Mouse (Mus musculus) hindbrain, embryonic 15.5 days (tissue): ENCODE measurements around the gene Rab22a. TPM values are rescaled to one million over a fixed set of nuclear protein-coding genes. Genes with fewer than 3 reads are reported as not detected.
"Not testable (repeated sequence)": the region's sequence is repeated elsewhere in the genome, so short reads cannot be mapped to it uniquely, and the experiment has no call there.

Experiments
- ATAC-seq: fragments of 200-750 bp; cut with Nextera tagmentation; 2 replicates; pipeline ENCODE4 v1.8.0; 2017; ENCODE audit warnings: low read depth, moderate number of reproducible peaks, moderate TSS enrichment; ENCODE audit not compliant: low FRiP score
- H3K27ac ChIP-seq: fragments of 300-500 bp; sonication (generic); replicated peaks from 2 replicates; pipeline ENCODE4 v1.5.1; 2015; ENCODE audit warnings: mild to moderate bottlenecking, inconsistent platforms
- H3K27me3 ChIP-seq: fragments of 300-500 bp; sonication (generic); 2 replicates; pipeline ENCODE4 v1.6.1; 2015; ENCODE audit warnings: control low read depth, inconsistent platforms
- H3K36me3 ChIP-seq: fragments of 300-500 bp; sonication (generic); 2 replicates; pipeline ENCODE4 v1.6.1; 2015; ENCODE audit warnings: control low read depth, inconsistent platforms
- H3K4me1 ChIP-seq: fragments of 300-500 bp; sonication (generic); replicated peaks from 2 replicates; pipeline ENCODE4 v1.6.1; 2015; ENCODE audit warnings: control low read depth, inconsistent platforms
- H3K4me2 ChIP-seq: fragments of 300-500 bp; sonication (generic); 2 replicates; pipeline ENCODE4 v1.6.1; 2015; ENCODE audit warnings: moderate library complexity, mild to moderate bottlenecking, inconsistent platforms
- H3K4me3 ChIP-seq: fragments of 300-500 bp; sonication (generic); 2 replicates; pipeline ENCODE4 v1.5.1; 2015; ENCODE audit warnings: mild to moderate bottlenecking, inconsistent platforms
- H3K9ac ChIP-seq: fragments of 300-500 bp; sonication (generic); 2 replicates; pipeline ENCODE4 v1.6.1; 2015; ENCODE audit warnings: inconsistent platforms
- H3K9me3 ChIP-seq: fragments of 300-500 bp; sonication (generic); 2 replicates; pipeline ENCODE4 v1.6.1; 2016; ENCODE audit warnings: control low read depth, inconsistent platforms
- WGBS: fragments of 180-500 bp; shearing (Covaris S2); methylation state at CpG from one replicate; pipeline ENCODE4 v1.1.7; 2015; 5-methylcytosine and 5-hydroxymethylcytosine counted together
- polyA plus RNA-seq: library from polyadenylated mRNA; unstranded; fragments of >200 nt; fragmentation: Nextera tagmentation; extraction: Ambion mirVana; gene quantifications from 2 replicates; pipeline ENCODE4 v1.2.1, GENCODE M21; 2015

Rab22a gene
- polyA plus RNA-seq, 1 experiment from 2014 or later = 31.0 TPM

GRCm38 (mm10) chr2:173705827-173706551 lies 46.4 kb downstream of the Rab22a start:
- Histone ChIP-seq H3K36me3 (0 out of 2 replicates have a peak, but pooled peaks cover 4% of the 10 kb centered on the region), H3K4me2 (no peak overlapping the region), H3K9me3 (no peaks in the 10 kb centered on the region), H3K4me3 (no peak overlapping the region), H3K27ac (no peak overlapping the region), H3K9ac (no peak overlapping the region), H3K4me1 (peaks cover 43% of the 10 kb centered on the region), H3K27me3 (no peaks in the 10 kb centered on the region)
- no peak for ATAC-seq
- 69% methylated on average over 15 of the region's 15 CpGs for WGBS

DNA sequence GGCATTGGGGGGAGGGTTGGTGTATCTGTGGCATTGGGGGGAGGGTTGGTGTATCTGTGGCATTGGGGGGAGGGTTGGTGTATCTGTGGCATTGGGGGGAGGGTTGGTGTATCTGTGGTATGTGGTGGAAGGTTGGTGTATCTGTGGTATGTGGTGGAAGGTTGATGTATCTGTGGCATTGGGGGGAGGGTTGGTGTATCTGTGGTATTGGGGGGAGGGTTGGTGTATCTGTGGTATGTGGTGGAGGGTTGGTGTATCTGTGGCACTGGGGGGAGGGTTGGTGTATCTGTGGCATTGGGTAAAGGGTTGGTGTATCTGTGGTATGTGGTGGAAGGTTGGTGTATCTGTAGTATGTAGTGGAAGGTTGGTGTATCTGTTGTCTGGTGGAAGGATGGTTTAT lies 48.1 kb downstream of the Rab22a start:
- H3K27me3 ChIP-seq, ATAC-seq, H3K4me3 ChIP-seq, H3K4me2 ChIP-seq, H3K36me3 ChIP-seq, H3K9me3 ChIP-seq, H3K27ac ChIP-seq, H3K9ac ChIP-seq: not testable (repeated sequence)
- H3K4me1 ChIP-seq = peaks cover 30% of the 10 kb centered on the region

DNA sequence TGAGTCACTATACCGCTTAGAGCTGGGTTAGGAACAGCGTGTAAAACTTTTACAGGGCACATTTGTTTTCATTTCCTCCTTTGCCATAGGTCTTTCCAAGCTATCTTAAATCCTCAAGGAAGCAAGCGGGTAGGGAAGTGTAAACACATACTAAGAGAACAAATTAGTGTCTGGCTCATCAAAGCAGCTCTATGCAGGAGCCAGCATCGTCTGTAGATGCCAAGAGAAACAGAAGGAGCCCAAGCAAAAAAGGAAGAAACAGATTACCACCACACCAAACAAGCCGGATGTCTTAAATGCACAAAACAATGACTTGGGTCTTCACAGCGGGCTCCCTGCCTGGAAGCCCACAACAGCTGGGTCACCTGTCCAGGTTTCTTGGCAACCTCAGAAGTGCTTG lies 50.6 kb downstream of the Rab22a start:
- Histone ChIP-seq H3K4me3 (no peak overlapping the region), H3K9me3 (no peaks in the 10 kb centered on the region), H3K27me3 (no peaks in the 10 kb centered on the region), H3K9ac (no peak overlapping the region), H3K27ac (no peak overlapping the region), H3K4me2 (no peak overlapping the region), H3K36me3 (no peaks in the 10 kb centered on the region), H3K4me1 (peaks cover 24% of the 10 kb centered on the region)
- no peak for ATAC-seq
- WGBS = 77% methylated on average over 6 of the region's 6 CpGs

- Histone ChIP-seq H3K4me3 (no peak overlapping the region), H3K4me2 (no peak overlapping the region), H3K36me3 (no peaks in the 10 kb centered on the region), H3K27me3 (no peaks in the 10 kb centered on the region), H3K9me3 (no peaks in the 10 kb centered on the region), H3K27ac (peak overlapping the region; percentile 50), H3K4me1 (peaks cover 16% of the 10 kb centered on the region), H3K9ac (no peak overlapping the region)
- ATAC-seq = peak; percentile 47; the same call in 1 of the 2 replicates
- WGBS = 28% methylated on average over 10 of the region's 10 CpGs
Observed at GRCm38 (mm10) chr2:173712656-173713055, 53.1 kb downstream of the Rab22a start.

DNA sequence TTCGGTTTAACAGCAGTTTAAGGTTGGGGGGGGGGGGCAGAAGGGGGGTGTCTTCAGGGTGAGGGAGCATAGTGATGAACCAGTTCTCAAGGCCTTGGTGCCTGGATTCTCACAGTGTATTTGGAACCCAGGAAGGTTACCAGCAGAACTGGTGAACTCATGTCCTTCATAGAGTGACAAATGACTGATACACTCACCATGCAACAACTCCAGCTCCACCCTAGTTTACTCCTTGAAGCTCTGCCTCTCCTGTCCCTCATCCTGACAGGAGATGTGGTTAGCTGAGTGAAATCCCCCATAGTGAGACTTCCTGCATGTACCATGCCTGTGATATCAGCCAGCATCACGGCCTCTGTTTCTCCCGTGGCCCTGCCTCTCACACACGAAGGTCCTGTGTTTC lies 53.7 kb downstream of the Rab22a start:
- Histone ChIP-seq H3K9me3 (no peaks in the 10 kb centered on the region), H3K4me2 (no peak overlapping the region), H3K27me3 (no peaks in the 10 kb centered on the region), H3K9ac (no peak overlapping the region), H3K27ac (peak overlapping the region; percentile 50; the same call in 1 of the 2 replicates), H3K36me3 (no peaks in the 10 kb centered on the region), H3K4me3 (no peak overlapping the region), H3K4me1 (peaks cover 16% of the 10 kb centered on the region)
- 77% methylated on average over 4 of the region's 4 CpGs for WGBS
- 0 out of 2 replicates have a peak, but pooled peaks have one; percentile 5 for ATAC-seq

DNA sequence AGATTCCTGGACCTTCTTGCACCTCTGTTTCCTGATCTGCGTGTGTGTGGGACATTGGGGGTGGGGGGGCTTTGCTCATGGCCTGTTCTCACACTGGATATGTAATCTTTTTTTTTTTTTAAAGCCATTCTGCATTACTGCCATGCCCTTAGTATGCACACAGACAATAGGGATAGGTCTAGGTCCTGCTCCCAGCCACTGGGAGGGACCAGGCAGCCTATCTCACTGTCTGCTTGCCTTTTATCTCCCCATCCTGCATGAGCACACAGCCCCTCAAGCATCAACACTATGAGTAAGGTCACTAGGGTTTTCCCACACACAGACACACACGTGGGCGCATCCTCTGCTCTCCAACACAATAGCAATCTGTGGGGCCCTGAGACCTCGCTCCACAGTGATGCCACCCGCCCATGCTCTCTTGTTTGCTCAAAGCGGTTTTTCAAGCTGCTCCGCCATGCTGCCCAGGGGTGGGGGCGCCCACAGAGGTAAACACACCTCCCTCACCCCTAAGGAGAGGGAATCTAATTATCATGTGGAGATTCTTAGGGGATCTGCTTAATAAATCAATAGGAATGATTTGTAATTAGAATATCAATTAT lies 55.2 kb downstream of the Rab22a start:
- Histone ChIP-seq H3K4me1 (peaks cover 16% of the 10 kb centered on the region), H3K36me3 (no peaks in the 10 kb centered on the region), H3K27ac (no peak overlapping the region), H3K9ac (no peak overlapping the region), H3K27me3 (no peaks in the 10 kb centered on the region), H3K4me3 (no peak overlapping the region), H3K4me2 (no peak overlapping the region), H3K9me3 (no peaks in the 10 kb centered on the region)
- 24% methylated on average over 8 of the region's 8 CpGs for WGBS
- peak; percentile 27; the same call in 1 of the 2 replicates for ATAC-seq

GRCm38 (mm10) chr2:173716966-173717365 lies 57.4 kb downstream of the Rab22a start:
- Histone ChIP-seq H3K4me3 (no peak overlapping the region), H3K4me2 (no peak overlapping the region), H3K27me3 (no peaks in the 10 kb centered on the region), H3K27ac (no peak overlapping the region), H3K9me3 (no peaks in the 10 kb centered on the region), H3K36me3 (no peaks in the 10 kb centered on the region), H3K9ac (no peak overlapping the region), H3K4me1 (peaks cover 16% of the 10 kb centered on the region)
- 78% methylated on average over 5 of the region's 5 CpGs for WGBS
- ATAC-seq = no peak

DNA sequence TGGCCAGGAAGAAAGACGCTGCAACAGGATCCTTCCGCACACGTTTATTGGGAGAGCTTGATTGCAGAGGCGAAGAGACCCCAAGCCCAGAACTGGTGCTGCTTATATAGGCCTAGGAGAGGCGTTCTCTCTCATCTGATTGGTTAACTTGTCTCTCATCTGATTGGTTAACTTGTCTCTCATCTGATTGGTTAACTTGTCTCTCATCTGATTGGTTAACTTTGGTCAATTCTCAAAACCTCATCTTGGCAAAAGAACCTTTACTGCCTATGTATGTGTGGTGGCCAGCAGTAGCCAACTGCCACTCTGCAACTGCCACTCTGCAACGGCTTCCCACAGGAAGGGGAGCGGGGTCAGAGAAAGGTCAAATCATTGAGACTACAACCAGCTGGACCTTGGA lies 59.6 kb downstream of the Rab22a start, which contains the start of gene 1700010B08Rik:
Gene 1700010B08Rik (plus strand): TSS at position 301 of the 400 bp plus-strand sequence.
- H3K4me2 ChIP-seq, H3K9me3 ChIP-seq, ATAC-seq, H3K4me3 ChIP-seq, H3K27me3 ChIP-seq, H3K27ac ChIP-seq, H3K9ac ChIP-seq, H3K36me3 ChIP-seq, H3K4me1 ChIP-seq: not testable (repeated sequence)
- 95% methylated on average over 6 of the region's 7 CpGs for WGBS

- no peak overlapping the region for H3K9ac ChIP-seq
- H3K4me1 ChIP-seq = no peaks in the 10 kb centered on the region; the same call in 1 of the 2 replicates
- no peak overlapping the region for H3K4me2 ChIP-seq
- WGBS = 71% methylated on average over 11 of the region's 11 CpGs
- H3K27me3 ChIP-seq = no peaks in the 10 kb centered on the region
- ATAC-seq = no peak
- no peak overlapping the region for H3K4me3 ChIP-seq
- H3K36me3 ChIP-seq = no peaks in the 10 kb centered on the region
- H3K27ac ChIP-seq = no peak overlapping the region
- no peaks in the 10 kb centered on the region for H3K9me3 ChIP-seq
Observed at GRCm38 (mm10) chr2:173722251-173722857, 62.8 kb downstream of the Rab22a start.

GRCm38 (mm10) chr2:173724382-173724781 lies 64.8 kb downstream of the Rab22a start:
- H3K4me2 ChIP-seq = no peak overlapping the region
- H3K36me3 ChIP-seq = no peaks in the 10 kb centered on the region
- no peak overlapping the region for H3K4me3 ChIP-seq
- no peaks in the 10 kb centered on the region for H3K9me3 ChIP-seq
- no peaks in the 10 kb centered on the region for H3K27me3 ChIP-seq
- no peaks in the 10 kb centered on the region; the same call in 1 of the 2 replicates for H3K4me1 ChIP-seq
- no peak overlapping the region for H3K27ac ChIP-seq
- 27% methylated on average over 14 of the region's 14 CpGs for WGBS
- no peak overlapping the region for H3K9ac ChIP-seq
- no peak for ATAC-seq

DNA sequence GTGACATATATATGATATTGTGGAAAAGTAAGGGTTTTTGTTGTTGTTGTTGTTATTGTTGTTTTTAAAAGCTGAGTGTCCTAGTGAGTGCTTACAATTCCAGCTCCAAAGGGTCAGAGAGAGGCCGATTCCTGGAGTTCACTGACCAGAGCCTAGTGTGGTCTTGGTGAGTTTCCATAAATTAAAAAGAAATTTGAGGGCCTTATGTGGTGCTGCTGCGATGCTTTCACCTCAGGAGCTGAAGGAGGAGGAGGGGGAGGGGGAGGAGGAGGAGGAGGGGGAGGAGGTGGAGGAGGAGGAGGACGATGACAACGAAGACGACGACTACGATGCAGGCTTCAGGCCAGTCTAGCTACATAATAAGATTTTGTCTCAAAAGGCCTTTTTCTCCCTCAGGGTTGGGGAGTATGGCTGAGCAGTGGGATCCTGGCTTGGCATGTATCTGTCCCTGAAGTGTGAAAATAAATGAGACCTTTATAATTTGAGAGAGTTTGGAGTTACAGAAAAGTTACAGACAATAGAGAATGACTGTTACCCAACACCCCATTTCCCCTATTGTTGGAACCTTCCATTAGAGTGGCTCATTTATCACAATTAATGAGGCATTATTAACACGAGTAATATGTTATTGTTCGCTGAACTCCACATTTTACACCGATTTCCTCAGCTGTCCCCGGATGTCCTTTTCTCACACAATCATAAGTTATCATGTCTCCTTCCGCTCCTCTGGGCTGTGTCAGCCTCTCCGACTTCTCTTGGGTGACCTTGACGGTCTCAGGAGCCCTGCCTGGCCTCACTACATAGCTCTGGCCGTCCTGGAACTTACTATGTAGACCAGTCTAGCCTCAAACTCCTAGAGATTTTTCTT lies 65.6 kb downstream of the Rab22a start:
- Histone ChIP-seq H3K27ac (no peak overlapping the region), H3K36me3 (no peaks in the 10 kb centered on the region), H3K4me1 (no peaks in the 10 kb centered on the region; the same call in 1 of the 2 replicates), H3K4me3 (no peak overlapping the region), H3K4me2 (no peak overlapping the region), H3K9ac (no peak overlapping the region), H3K9me3 (no peaks in the 10 kb centered on the region), H3K27me3 (no peaks in the 10 kb centered on the region)
- ATAC-seq = no peak; the same call in 1 of the 2 replicates
- 30% methylated on average over 15 of the region's 15 CpGs for WGBS
